Mouse (Mus musculus): Measurements from ENCODE around the gene Tyms. TPM values are rescaled to one million over a fixed set of nuclear protein-coding genes. Genes with fewer than 3 reads are reported as not detected.

Gene Tyms
- total RNA-seq (2021), result 10 to 100 TPM; 14.8 to 19.3 TPM
- long read RNA-seq, experiment 1, partial matches to known transcripts, result 1 of 8 reads
- long read RNA-seq, experiment 1, other reads (novel, unspliced or antisense), result 3 of 8 reads
- long read RNA-seq, experiment 2, transcript Tyms-201 (7 exons, 3,163 nt), result major isoform, 8 of 9 reads
- long read RNA-seq, experiment 2, partial matches to known transcripts, result 0 of 9 reads
- long read RNA-seq, experiment 2, other reads (novel, unspliced or antisense), result 1 of 9 reads

DNA sequence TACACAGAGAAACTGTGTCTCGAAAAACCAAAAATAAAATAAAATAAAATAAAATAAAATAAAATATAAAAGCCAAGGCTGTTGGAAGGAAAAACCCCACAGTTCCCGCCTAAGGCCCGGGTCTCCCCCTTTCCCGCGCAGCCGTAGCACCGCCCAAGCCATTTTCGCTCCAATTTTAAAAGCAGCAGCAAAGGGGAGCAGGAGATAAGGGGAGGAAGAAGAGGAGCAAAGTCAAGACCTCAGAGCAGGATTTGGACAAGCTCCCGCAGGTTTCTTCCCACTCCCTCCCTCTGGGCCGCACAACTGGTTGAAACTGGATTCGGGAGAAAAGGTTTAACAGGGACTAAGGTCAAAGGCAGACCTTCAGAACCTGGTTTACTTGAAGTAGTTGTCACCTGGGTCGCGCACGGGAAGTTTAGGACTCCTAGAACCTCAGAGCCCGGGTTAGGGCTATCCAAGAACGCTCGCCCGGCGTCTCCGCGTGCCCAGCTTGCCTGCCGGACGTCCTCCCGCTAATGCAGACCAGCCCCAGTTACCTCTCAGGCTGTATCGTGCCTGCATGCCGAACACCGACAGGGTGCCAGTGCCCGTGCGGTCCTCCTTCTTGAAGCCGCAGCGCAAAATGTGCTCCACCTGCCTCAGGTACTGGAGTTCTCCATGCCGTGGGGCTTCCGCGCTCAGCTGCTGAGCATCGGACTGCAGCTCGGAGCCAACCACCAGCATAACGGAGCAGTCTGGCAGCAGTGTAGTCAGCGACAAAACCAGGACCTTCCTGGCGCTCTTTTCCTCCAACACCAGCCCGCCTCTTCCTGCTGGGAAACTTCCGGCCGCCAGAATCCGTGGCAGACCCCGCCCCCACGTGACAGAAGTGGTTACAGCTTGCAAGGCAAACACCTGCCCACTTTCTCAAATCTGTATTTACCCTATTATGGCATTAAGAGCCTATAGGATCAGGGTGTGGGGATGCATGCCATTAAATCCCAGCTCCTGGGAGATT lies at the start of gene Tyms:
Gene Tyms (minus strand): TSS at position 793 of the 997 bp plus-strand sequence.
- DNase-seq, result peak; percentile 73

DNA sequence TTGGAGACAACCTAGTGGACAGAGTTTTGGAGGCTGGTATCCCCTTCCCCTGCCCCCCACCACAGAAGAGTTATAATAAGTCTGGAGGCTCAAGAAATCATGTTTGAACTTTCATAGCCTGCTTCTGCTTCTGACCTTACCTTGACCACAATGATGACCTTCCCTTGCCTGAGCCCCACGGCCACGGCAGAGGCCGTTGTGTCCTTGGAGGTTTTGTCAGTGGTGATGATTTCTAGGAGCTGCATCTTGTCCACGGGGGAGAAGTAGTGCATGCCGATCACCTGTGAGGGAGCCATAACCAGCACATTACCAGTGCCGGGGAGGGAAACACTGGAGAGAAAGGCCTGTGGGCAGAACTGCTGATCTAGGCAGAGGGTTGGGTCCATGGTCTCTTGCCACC lies 49.1 kb upstream of the Tyms start:
- DNase-seq, result no peak

DNA sequence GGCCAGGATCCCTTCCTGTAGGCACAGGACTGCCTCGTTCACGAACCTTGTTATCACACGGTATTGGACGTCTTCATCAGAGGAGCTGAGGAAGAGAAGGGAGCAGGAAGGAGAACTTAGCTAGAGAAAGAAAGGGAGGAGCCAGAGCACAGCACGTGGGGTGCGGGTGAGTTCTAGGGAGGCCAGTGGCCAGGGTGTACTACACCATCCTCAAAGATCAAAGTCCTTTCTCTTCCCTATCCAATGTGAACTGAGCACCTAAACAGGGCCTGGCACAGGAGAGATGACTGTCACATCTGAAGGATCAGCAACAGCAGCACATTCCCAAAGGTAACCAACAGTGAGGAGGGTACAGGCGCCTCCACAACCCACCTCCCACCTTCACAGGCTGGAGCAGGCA lies 46.7 kb upstream of the Tyms start:
- no peak for DNase-seq

DNA sequence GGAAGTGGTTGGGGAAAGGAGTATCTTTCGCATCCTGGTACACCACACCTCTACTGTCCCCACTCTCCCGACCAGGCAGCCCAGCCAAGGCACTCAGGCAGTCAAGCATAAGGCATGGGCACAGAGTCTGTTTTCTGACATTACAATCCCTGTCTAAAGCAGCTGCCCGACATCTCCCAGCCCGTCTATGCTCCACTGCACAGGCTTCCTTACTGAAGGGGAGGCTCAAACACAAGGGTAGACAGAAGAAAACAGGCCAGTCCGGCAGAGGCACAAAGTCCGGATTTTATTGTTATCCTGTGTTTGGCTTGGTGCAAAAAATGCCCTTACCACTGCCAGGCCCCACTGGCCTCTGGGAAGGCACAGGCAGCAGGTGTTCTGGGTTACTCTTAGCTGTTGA lies 45.7 kb upstream of the Tyms start:
- DNase-seq, result no peak

DNA sequence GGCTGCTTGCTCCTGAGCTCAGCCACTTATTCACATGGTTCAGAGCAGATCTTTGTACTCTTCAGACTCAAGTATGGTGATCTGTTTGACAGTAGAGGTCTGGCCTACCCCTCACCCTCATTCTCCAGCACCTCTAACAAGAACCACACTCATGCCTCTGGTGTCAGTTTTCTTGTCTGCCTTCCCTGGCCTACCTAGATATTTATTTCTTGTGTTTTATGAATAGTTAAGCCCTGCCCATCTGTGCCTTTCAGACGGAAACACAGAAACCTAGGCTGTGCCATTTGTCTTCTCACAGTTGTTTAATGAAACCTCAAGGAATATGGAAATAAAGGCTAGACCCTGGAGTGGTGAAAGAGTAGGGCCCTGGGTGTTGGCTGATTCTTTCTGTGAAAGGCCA lies 44.6 kb upstream of the Tyms start:
- no peak for DNase-seq

DNA sequence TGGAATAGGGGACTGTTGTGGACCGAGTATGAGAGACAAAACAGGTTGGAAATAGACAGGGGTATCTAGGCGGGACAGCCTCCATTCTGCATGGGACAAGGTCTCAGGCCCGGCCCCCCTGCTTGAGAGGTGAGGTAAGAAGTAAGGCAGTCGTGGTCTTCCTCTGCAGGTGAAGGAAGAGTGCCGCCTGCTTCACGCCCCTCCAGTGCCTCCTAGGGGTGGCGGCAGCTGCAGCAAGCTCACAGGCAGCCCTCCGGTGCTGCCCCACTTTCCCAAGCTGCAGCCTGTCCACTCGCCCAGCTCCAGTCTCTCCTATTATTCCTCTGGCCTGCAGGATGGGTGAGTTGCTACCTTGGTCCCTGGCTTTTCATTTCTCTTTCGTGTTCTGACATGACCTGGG lies 42.3 kb upstream of the Tyms start:
- DNase-seq, result no peak

DNA sequence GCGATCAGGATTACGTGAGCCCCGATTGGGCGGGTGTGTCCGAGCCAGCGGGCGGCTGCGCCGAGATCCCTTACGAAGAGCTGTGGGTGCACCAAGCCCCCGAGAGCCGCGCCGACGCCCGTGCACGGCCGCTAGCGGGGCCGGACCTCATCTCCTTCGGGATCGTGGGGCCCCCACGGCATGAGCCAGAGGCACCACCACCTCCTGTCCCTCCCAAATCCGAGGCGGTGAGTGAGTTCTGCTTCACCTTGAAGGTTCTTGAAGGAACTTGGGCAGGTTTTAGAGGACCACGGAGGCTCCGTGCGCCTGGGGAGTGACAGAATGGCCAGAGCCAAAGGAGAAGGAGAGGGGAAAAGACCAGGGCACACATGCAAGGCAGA lies 41.3 kb upstream of the Tyms start:
- no peak for DNase-seq

DNA sequence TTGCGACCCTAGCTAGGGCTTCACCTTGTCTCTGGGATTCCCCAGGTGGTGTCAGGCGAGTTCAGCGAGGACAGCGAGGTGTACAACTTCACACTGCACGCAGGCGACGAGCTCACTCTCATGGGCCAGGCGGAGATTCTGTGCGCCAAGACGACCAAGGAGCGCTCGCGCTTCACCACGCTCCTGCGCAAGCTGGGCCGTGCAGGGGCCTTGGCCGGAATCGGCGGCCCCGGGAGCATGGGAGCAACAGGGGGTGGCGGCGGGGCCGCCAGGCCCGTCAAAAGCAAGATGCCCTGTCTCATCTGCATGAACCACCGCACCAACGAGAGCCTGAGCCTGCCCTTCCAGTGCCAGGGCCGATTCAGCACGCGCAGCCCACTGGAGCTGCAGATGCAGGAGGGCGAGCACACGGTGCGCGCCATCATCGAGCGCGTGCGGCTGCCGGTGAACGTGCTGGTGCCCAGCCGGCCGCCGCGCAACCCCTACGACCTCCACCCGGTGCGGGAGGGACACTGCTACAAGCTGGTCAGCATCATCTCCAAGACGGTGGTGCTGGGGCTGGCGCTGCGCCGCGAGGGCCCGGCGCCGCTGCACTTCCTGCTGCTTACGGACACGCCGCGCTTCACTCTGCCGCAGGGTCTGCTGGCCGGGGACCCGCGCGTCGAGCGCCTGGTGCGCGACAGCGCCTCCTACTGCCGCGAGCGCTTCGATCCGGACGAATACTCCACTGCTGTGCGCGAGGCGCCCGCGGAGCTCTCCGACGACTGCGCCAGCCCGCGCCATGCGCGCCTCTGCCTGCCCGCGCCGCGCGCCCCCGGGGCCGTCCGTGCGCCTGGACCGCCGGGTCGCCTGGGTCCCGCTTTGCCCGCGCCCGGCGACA lies 40.7 kb upstream of the Tyms start:
- DNase-seq, result peak; percentile 83

DNA sequence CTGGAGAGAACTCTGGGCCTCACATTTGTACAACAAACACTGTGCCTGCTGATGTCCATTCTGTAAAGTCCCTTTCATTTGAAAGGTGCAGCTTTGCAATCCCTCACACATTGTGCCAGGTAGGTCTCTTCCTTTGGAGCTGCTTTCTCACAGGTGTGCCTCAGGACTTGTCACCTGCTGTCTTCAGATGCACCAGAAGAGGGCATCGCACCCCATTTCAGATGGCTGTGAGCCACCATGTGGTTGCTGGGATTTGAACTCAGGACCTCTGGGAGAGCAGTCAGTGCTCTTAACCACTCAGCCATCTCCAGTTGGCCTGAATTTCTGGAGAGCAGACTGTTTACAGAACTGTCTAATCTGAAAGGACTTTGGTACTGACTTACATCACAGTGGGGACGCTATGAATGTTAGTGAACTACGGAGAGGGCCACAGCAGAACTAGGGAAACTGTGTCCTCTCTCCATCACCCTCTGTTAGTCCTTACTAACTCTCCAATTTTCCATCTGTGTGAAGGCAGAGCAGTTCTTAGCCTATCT lies 39.2 kb upstream of the Tyms start:
- no peak for DNase-seq

DNA sequence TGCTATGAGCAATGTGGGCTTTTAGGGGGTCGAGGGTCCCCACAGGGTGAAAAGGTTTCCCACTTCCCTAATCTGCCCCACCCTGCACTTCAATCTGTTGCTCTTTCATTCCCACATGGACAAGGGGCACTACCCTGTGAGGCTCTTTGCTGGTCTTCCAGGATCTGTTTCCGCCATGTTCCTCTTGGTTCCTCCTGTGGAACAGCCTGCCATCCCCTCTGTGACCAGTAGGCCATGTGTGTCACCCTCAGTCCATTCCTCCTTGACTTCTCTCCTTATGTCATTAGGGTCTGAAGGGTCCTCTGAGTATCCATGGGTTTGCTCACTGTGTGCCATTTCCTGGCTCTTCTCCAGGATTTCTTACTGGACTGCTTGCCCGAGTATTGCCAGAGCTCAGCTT lies 38.4 kb upstream of the Tyms start:
- DNase-seq, result no peak

DNA sequence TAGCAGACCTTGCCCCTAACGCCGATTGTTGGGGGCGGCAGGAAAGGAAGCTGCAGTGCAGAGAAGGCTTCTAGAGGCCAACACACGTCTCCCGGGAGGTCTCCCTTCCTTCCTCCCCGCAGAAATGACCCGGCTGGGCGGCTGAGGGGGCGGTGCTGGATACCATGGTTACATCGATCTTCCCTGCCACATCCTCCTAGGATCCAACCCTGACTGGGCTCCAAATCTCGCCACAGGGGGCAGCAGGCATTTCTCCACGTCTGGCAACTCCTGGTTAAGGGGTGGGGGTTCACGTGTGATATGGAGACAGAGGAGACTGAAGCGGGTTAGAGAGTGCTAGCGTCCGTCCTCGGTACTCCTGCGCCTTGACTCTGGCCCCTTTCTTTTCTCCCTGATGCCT lies 37.7 kb upstream of the Tyms start:
- DNase-seq, result no peak

DNA sequence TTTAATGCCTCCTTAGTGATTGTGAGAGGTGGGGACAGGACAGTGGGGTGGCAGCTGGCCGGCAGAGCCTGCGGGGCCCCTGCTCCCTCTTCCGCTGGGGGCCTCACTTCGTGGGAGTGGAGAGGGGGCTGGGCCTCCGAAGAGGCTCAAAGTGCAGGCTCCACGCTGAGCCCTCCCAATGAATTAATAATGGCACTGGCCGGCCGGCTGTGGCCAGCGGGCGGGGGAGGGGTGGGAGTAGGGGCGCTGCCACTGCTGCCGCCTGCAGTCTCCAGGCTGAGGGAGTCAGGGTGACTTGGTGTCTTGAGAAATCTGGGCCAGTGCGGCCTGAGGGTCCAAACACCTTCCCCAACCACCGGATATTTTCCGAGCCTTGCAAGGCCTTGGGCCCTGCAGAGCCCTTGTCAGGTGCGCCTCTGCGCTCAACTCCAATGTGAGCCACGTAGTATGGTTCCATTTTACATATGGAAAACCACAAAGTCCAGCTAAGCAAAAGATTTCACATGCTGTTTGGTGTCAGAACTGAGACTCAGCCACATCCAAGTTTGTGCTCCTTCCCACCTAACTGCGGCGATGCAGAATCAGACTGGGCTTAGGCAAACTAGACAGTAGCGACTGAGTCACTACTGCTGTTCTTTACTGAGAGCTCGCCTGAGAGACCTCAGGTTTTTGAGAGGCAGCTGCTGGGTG lies 37.1 kb upstream of the Tyms start:
- no peak for DNase-seq

DNA sequence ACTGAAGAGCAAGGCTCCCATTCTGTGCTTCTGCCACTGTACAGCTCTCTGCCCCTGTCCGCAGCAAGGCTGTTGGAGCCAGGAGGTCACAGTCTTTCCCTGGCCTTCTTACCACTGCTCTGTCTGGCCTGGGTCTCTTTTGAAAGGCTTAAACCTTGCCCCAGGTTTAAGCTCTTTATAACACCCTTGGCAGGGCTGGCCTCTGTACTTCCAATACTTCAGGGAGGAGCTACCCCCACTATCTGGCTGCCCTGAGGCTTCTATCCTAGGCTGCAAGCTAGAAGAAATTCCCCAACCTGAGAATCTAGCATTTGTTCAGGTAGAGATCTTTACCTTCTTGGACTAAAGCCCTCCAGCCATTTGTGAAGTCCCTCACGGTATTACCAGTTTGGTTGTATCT lies 36.5 kb upstream of the Tyms start:
- DNase-seq, result no peak

DNA sequence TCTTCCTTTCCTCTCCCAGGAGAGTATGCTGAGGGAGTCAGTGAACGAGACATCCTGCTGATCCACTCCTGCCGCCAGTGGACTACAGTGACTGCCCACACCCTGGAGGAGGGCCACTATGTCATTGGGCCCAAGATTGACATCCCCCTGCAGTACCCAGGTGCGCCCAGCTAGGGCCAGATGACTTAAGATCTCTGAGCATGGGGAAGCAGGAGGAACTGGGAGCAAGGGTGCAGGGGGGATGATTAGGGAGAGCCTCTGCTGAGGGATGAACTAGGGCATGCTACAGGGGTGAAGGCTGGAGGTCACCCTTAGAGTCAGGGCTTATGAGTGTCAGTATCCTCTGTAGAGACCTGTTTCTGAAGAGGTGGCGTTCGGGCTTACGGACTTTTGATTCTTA lies 34.8 kb upstream of the Tyms start:
- no peak for DNase-seq

DNA sequence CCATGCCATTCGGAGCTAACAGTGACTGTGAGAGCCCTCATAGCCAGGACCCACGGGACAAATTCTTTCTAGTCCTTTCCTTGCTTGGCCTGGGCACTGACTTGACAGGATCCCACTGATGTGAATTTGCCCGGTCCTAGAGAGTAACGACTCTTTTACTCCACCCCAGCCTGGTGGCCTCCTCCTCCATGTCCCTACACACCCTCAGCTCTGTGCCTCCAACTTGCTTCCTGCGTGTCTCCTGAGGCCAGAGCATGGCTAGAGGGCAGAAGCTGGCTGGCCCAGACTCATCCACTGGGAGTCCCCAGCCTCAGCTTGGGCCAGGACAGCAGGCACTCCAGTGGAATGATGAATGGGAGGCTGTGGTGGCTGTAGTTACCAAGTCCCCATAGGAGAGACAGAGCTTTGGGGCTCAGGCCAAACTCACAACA lies 34.2 kb upstream of the Tyms start:
- DNase-seq, result no peak

DNA sequence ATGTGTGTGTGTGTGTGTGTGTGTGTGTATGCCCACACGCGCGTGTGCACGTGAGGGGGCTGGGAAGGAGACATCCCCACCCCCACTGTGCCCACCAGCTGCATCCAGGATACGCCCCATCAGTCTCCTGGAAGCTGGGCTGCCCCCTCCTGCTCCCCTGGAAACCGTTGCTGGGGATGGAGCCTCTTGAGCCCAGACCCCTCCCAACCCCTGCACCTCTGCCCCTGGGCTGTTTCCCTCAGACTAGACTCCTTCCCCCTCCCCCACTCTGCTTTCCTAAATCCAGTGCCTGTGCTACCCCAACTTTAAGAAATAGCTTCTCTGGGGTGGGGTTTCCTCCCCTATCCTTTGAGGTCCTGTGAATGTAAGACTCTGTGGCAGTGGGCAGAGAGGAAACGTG lies 33.8 kb upstream of the Tyms start:
- DNase-seq, result no peak

DNA sequence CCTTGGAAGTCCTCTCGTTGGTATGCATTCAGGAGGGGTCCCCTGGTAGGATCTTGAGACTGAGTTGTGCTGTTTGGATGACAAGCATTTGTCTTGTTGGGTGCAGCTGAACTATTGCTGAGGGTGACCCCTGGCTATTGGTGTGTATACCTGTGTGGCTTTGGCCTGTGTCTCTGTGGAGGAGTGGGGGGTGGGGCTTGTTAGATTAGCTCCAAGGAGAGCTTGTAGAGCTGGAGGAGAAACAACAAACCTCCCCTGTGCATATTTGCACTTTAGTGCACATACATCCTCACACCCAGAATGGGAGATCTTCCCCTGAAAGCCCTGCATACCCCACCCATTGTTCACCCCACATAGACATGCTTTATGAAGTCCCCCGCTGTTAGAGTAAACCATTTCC lies 33.3 kb upstream of the Tyms start:
- no peak for DNase-seq

DNA sequence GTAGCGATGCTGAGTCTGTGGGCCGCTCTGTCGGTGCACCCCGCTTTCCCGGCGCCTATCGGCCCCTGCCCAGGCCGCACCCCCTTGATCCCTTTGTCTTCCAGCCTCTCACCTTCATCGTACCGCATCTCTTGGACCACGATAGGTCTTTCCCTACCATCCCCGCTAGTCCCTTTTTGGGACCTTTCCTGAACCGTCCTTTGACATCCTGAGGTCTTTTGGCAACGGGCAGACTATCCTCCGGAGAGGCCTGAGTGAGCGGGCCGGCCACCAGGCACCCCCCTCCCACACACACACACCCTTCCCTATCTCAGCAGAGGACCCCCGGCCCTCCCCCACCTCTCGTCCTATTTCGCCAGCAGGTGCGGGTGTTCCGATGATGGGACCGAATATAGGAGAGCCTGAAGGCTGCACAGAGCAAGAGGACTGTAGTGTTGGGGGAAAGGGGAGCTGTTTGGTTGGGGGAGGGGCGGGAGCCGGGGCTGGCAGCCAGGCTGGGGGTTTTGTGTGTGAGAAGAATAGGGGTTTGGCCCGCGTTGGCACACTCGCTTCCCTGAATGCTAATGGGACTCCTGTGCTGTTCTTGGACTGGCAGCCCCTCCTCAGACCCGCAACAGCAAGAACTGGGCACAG lies 32.4 kb upstream of the Tyms start, which contains the start of gene 3110082J24Rik:
Gene 3110082J24Rik (minus strand): TSS at position 419 of the 633 bp plus-strand sequence.
- no peak for DNase-seq

DNA sequence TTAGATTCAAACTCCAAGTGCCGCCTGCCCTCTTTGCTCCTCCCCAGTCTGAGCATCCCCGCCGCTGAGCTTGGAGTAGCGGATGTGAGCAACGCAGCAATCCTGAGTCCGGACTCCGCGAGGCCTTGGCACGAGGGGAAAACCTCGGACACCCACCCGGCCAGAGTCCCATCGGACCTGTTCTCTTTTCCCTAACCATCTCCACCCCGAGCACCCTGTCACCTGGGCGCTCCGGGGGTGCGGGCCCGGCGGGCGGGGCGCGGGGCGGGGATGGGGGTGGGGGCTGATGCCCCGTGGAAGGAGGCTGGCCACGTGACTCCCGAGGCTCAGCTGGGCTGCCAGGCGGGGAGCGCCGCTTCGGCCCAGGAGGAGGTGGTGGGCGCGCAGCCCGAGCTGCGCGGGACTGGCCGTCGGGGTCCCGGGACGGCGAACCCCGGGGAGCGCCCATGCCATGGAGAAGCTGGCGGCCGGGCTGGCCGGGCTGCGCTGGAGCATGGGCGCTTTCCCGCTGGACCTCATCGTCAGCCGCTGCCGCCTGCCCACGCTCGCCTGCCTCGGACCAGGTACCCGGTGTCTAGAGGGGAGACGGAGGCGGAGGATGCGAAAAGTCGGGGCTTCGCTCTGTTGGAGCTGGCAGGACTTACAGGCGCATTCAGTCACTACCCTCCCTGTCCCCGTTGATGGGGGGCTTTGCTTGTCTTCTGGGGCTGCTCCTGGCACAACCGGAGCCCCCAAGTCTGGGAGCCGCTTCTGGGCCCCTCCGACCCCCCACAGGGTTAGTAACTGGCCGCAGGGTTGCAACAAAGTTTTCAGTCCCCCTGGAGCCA lies 31.6 kb upstream of the Tyms start, which contains the start of gene Garem2:
Gene Garem2 (plus strand): TSS at position 321 of the 827 bp plus-strand sequence.
- DNase-seq, result no peak

DNA sequence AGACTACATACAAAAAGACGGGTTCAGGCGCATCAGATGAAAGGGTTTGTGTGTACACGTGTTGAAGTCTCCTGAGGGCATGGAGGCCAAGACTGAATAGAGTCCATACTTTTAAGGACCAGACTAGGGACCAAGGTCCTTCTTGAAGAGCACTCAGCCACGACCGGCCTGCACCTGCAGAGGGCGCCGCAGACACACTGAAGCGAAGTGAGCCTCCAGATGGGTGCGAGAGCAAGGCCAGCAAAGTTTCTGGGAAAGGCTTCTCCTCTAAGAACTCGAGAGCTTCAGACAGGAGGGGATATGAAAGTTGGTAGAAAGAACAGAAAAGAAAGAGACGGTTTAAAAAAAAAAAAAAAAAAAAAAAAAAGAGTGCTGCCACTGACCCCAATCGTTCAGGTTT lies 30.9 kb upstream of the Tyms start:
- DNase-seq, result peak; percentile 62
